12 mouse cellular contexts compared by ENCODE assay signal in genomic region chr13:23537006-23537710, GRCm38 (mm10). TPM values are rescaled to one million over a fixed set of nuclear protein-coding genes. Genes with fewer than 3 reads are reported as not detected.
DNase-seq lines count a peak whose midpoint lies in the region; ATAC-seq and TF ChIP-seq lines count a peak whose summit lies in the region.
"Had no signal": no experiment of that assay in that cellular context is flagged by ENCODE, and none has a peak within 500 bp of the region (broad histone marks: within the 10 kb centered on the region; RNA-seq: fewer than 3 reads in every experiment).

No protein-coding gene starts in this region.

- H3K4me1 ChIP-seq in kidney, embryonic 14.5 days (ENCODE audit: control insufficient read depth, insufficient read depth, low read length) = peaks cover 16% of the 10 kb centered on the region
- H3K4me1 ChIP-seq in ES-E14 (ENCODE audit: control insufficient read depth in 2 of 2, insufficient read depth in 2 of 2, low read length in 2 of 2, poor library complexity in 1 of 2) = no peaks in the 10 kb centered on the region
- H3K4me1 ChIP-seq in forebrain, embryonic 15.5 days = peaks cover 43% of the 10 kb centered on the region
- H3K4me1 ChIP-seq in liver, embryonic 13.5 days (replicated peaks) = peaks cover 51% of the 10 kb centered on the region

- no peak for DNase-seq in kidney, postnatal 14 days
- DNase-seq in ES-E14 (ENCODE audit: low read depth, low spot score) = no peak
- no peak for DNase-seq in liver, embryonic 13.5 days
- no peak for DNase-seq in embryo, embryonic 9.5 days (ENCODE audit: extremely low spot score)
- DNase-seq in urinary bladder, postnatal 25 days (ENCODE audit: low spot score) = no peak
- DNase-seq in left cerebral cortex, adult 9 months (ENCODE audit: low spot score in 2 of 2) = no peak
- DNase-seq: gastrocnemius, postnatal 14 days; thymus, postnatal 14 days had no signal

- H3K27ac ChIP-seq in kidney, embryonic 14.5 days (ENCODE audit: low read depth, low read length) = no peak overlapping the region
- no peak overlapping the region; the same call in 1 of the 2 replicates for H3K27ac ChIP-seq in ES-E14 (ENCODE audit: insufficient read depth, low read depth, low read length, poor library complexity, severe bottlenecking)
- no peak overlapping the region for H3K27ac ChIP-seq in forebrain, embryonic 15.5 days (replicated peaks)
- peak overlapping the region; percentile 98 for H3K27ac ChIP-seq in liver, embryonic 13.5 days
- H3K27ac ChIP-seq: left cerebral cortex, adult 2 months had no signal

- H3K36me3 ChIP-seq in kidney, embryonic 14.5 days (ENCODE audit: control insufficient read depth, insufficient read depth, low read length) = no peaks in the 10 kb centered on the region
- H3K36me3 ChIP-seq in ES-E14 (ENCODE audit: control insufficient read depth, insufficient read depth, low read length, poor library complexity, severe bottlenecking) = no peaks in the 10 kb centered on the region
- no peaks in the 10 kb centered on the region for H3K36me3 ChIP-seq in forebrain, embryonic 15.5 days
- no peaks in the 10 kb centered on the region for H3K36me3 ChIP-seq in liver, embryonic 13.5 days

- peak overlapping the region; percentile 69 for H3K4me2 ChIP-seq in kidney, embryonic 14.5 days (replicated peaks; ENCODE audit: low read depth, low read length)
- peak overlapping the region; percentile 82 for H3K4me2 ChIP-seq in forebrain, embryonic 15.5 days (replicated peaks)
- peak overlapping the region; percentile 65 for H3K4me2 ChIP-seq in liver, embryonic 13.5 days

- 68% methylated on average over 3 of the region's 3 CpGs for WGBS in kidney, embryonic 14.5 days
- WGBS in forebrain, embryonic 15.5 days = 82% methylated on average over 3 of the region's 3 CpGs
- 62% methylated on average over 3 of the region's 3 CpGs for WGBS in liver, embryonic 13.5 days (ENCODE audit: insufficient replicate concordance)

- in situ Hi-C loops in ES-E14 (cut with MboI; ENCODE audit: low sequenced_read_pairs in 2 of 2, unreplicated experiment in 2 of 2) = loop anchor here in 1 of 2 experiments (25.0 kb wide), 1 partner anchor 1500 kb away; the partner anchor contains the start of genes Hist1h2ag, Hist1h2ah, Hist1h2bj and Hist1h2bk

- no peak for ATAC-seq in kidney, embryonic 14.5 days (ENCODE audit: low FRiP score, low TSS enrichment)
- ATAC-seq in forebrain, embryonic 15.5 days (replicated peaks) = no peak
- ATAC-seq in liver, embryonic 13.5 days (ENCODE audit: low read depth) = no peak
- ATAC-seq: Patski had no signal

- H3K4me3 ChIP-seq in kidney, embryonic 14.5 days (ENCODE audit: low read length) = peak overlapping the region; percentile 62
- peak overlapping the region; percentile 19 to 64; a peak in 2 of 4 replicates for H3K4me3 ChIP-seq in ES-E14 (ENCODE audit: insufficient read depth in 1 of 2, low read depth in 1 of 2, low read length in 2 of 2, poor library complexity in 1 of 2, severe bottlenecking in 1 of 2)
- H3K4me3 ChIP-seq in forebrain, embryonic 15.5 days = no peak overlapping the region
- peak overlapping the region; percentile 63 for H3K4me3 ChIP-seq in liver, embryonic 13.5 days (replicated peaks)
- H3K4me3 ChIP-seq: left cerebral cortex, adult 2 months had no signal

- H3K9me3 ChIP-seq in kidney, embryonic 14.5 days (ENCODE audit: control insufficient read depth, low read length) = no peaks in the 10 kb centered on the region
- no peaks in the 10 kb centered on the region for H3K9me3 ChIP-seq in ES-E14 (ENCODE audit: control insufficient read depth, insufficient read depth, low read depth, low read length)
- no peaks in the 10 kb centered on the region for H3K9me3 ChIP-seq in forebrain, embryonic 15.5 days
- H3K9me3 ChIP-seq in liver, embryonic 13.5 days (replicated peaks) = no peaks in the 10 kb centered on the region

- peak overlapping the region; percentile 89; the same call in 1 of the 2 replicates for H3K9ac ChIP-seq in kidney, embryonic 14.5 days (ENCODE audit: low read depth, low read length)
- H3K9ac ChIP-seq in ES-E14 (ENCODE audit: insufficient read depth, low read depth, low read length, poor library complexity, severe bottlenecking) = no peak overlapping the region; the same call in 1 of the 2 replicates
- H3K9ac ChIP-seq in forebrain, embryonic 15.5 days (replicated peaks) = no peak overlapping the region
- peak overlapping the region; percentile 84 for H3K9ac ChIP-seq in liver, embryonic 13.5 days

- H3K27me3 ChIP-seq in kidney, embryonic 14.5 days (ENCODE audit: control insufficient read depth, insufficient read depth, low read length) = no peaks in the 10 kb centered on the region
- H3K27me3 ChIP-seq in forebrain, embryonic 15.5 days = no peaks in the 10 kb centered on the region
- H3K27me3 ChIP-seq in liver, embryonic 13.5 days = no peaks in the 10 kb centered on the region
- H3K27me3 ChIP-seq: Patski had no signal

TF ChIP-seq in ES-E14, 5 proteins besides CTCF, POLR2A, EP300 and RAD21:
- no peak for TF ChIP-seq HCFC1 (IDR thresholded peaks at IDR 0.05; ENCODE audit: borderline replicate concordance, insufficient read depth, low read length)
- TF ChIP-seq ZC3H11A (IDR thresholded peaks at IDR 0.05; ENCODE audit: borderline replicate concordance, low read depth, low read length) = no peak
- no peak for TF ChIP-seq CHD2 (IDR thresholded peaks at IDR 0.05; ENCODE audit: low read depth, low read length)
- TF ChIP-seq MAFK (IDR thresholded peaks at IDR 0.05; ENCODE audit: insufficient read depth, low read depth, low read length) = no peak
- TF ChIP-seq ZNF384 (IDR thresholded peaks at IDR 0.05; ENCODE audit: low read depth, low read length) = no peak

RNA-seq across cellular contexts. Expression of gene Hist1h3g, which starts 1.9 kb away (rescaled TPM):
- 8.2 and 12.5 TPM in 2 replicates for polyA plus RNA-seq in kidney, embryonic 14.5 days (2014; fragmentation: Nextera tagmentation; extraction: Ambion mirVana)
- 436 and 621 TPM in 2 replicates for total RNA-seq in ES-E14 (2012; rRNA removed)
- 2.7 and 3.4 TPM in 2 replicates for polyA plus RNA-seq in forebrain, embryonic 15.5 days (2015; fragmentation: Nextera tagmentation; extraction: Ambion mirVana)
- polyA plus RNA-seq in liver, embryonic 13.5 days (2015; fragmentation: Nextera tagmentation; extraction: Ambion mirVana) = 10.3 and 17.1 TPM in 2 replicates

RNA-seq across cellular contexts. Expression of gene Hist1h2af, which starts 3.5 kb away (rescaled TPM):
- 13.8 and 28.7 TPM in 2 replicates for polyA plus RNA-seq in kidney, embryonic 14.5 days (2014; fragmentation: Nextera tagmentation; extraction: Ambion mirVana)
- total RNA-seq in ES-E14 (2012; rRNA removed) = 1,402 and 1,887 TPM in 2 replicates
- polyA plus RNA-seq in forebrain, embryonic 15.5 days (2015; fragmentation: Nextera tagmentation; extraction: Ambion mirVana) = 2.8 and 6.7 TPM in 2 replicates
- 7.7 and 13.6 TPM in 2 replicates for polyA plus RNA-seq in liver, embryonic 13.5 days (2015; fragmentation: Nextera tagmentation; extraction: Ambion mirVana)

RNA-seq across cellular contexts. Expression of gene Hist1h2bh, which starts 6.0 kb away (rescaled TPM):
- polyA plus RNA-seq in kidney, embryonic 14.5 days (2014; fragmentation: Nextera tagmentation; extraction: Ambion mirVana) = 1.4 and 2.9 TPM in 2 replicates
- 98.5 and 146 TPM in 2 replicates for total RNA-seq in ES-E14 (2012; rRNA removed)
- polyA plus RNA-seq in forebrain, embryonic 15.5 days (2015; fragmentation: Nextera tagmentation; extraction: Ambion mirVana) = 0.37 and 0.59 TPM in 2 replicates
- polyA plus RNA-seq in liver, embryonic 13.5 days (2015; fragmentation: Nextera tagmentation; extraction: Ambion mirVana) = 1.7 TPM in 2 replicates

RNA-seq across cellular contexts. Expression of gene Hist1h4h, which starts 6.3 kb away (rescaled TPM):
- polyA plus RNA-seq in kidney, embryonic 14.5 days (2014; fragmentation: Nextera tagmentation; extraction: Ambion mirVana) = 6.1 and 9.9 TPM in 2 replicates
- total RNA-seq in ES-E14 (2012; rRNA removed) = 2,382 and 2,804 TPM in 2 replicates
- polyA plus RNA-seq in forebrain, embryonic 15.5 days (2015; fragmentation: Nextera tagmentation; extraction: Ambion mirVana) = 4.9 and 6.0 TPM in 2 replicates
- polyA plus RNA-seq in liver, embryonic 13.5 days (2015; fragmentation: Nextera tagmentation; extraction: Ambion mirVana) = 3.8 and 5.9 TPM in 2 replicates

RNA-seq across cellular contexts. Expression of gene Hist1h3f, which starts 6.7 kb away (rescaled TPM):
- 1.2 and 2.0 TPM in 2 replicates for polyA plus RNA-seq in kidney, embryonic 14.5 days (2014; fragmentation: Nextera tagmentation; extraction: Ambion mirVana)
- total RNA-seq in ES-E14 (2012; rRNA removed) = 245 and 289 TPM in 2 replicates
- polyA plus RNA-seq in forebrain, embryonic 15.5 days (2015; fragmentation: Nextera tagmentation; extraction: Ambion mirVana) = 0.46 and 0.94 TPM in 2 replicates
- polyA plus RNA-seq in liver, embryonic 13.5 days (2015; fragmentation: Nextera tagmentation; extraction: Ambion mirVana) = 1.1 and 2.1 TPM in 2 replicates

Comparison
In these comparisons a context has a peak if more than half of its experiments do, and no peak if none do; other contexts are left out.
1. H3K9ac ChIP-seq: peak in kidney, embryonic 14.5 days (single experiment) and liver, embryonic 13.5 days (single experiment); none in ES-E14 (single experiment) and forebrain, embryonic 15.5 days (single experiment).
2. Peak in every context shown above with its lines, with median percentiles within 50 percentile points of each other: H3K4me2 ChIP-seq.